Mouse (Mus musculus) lung, adult 2 months (tissue): ENCODE data around the gene Timm29.

Experiments used
- CTCF ChIP-seq: fragments of 200-500 bp; IDR thresholded peaks from 2 replicates; pipeline ENCODE4 v1.5.1; 2011; ENCODE audit warnings: mild to moderate bottlenecking, low read length, control low read depth; ENCODE audit not compliant: insufficient read depth
- POLR2A ChIP-seq: fragments of 200-500 bp; IDR thresholded peaks from 2 replicates; pipeline ENCODE4 v1.6.1; 2011; ENCODE audit warnings: low read depth, mild to moderate bottlenecking, control low read depth, low read length, borderline replicate concordance; ENCODE audit errors: extremely low read depth

GRCm38 (mm10) chr9:21576286-21576685 is 16.2 kb upstream of the Timm29 start:
- TF ChIP-seq POLR2A (no peak), CTCF (no peak)
